Mouse (Mus musculus): ENCODE results near the gene Tdrd9.
A peak's percentile ranks its signal among the peaks of the same experiment; 100 is the strongest.

The Tdrd9 gene

GRCm38 (mm10) chr12:111958101-111958865 lies 13.1 kb upstream of the Tdrd9 start:
- no peak for DNase-seq (ENCODE audit: extremely low read depth, low read depth)

GRCm38 (mm10) chr12:111963339-111963738 lies 8.0 kb upstream of the Tdrd9 start:
- DNase-seq (ENCODE audit: extremely low read depth, low read depth) = no peak

- peak; percentile 80 for DNase-seq (ENCODE audit: extremely low read depth, low read depth)
Observed at GRCm38 (mm10) chr12:111966683-111967173, 4.6 kb upstream of the Tdrd9 start, which contains the start of gene Atp5mpl. Gene Atp5mpl (minus strand): TSS chr12:111966977.

- no peak for DNase-seq (ENCODE audit: extremely low read depth, low read depth)
Observed at GRCm38 (mm10) chr12:111970085-111970484, 1.3 kb upstream of the Tdrd9 start.

GRCm38 (mm10) chr12:111972504-111972903 lies 1.1 kb downstream of the Tdrd9 start:
- DNase-seq (ENCODE audit: extremely low read depth, low read depth) = no peak

- DNase-seq (ENCODE audit: extremely low read depth, low read depth) = no peak
Observed at GRCm38 (mm10) chr12:111974578-111974977, 3.2 kb downstream of the Tdrd9 start.

- no peak for DNase-seq (ENCODE audit: extremely low read depth, low read depth)
Observed at GRCm38 (mm10) chr12:111977138-111977537, 5.8 kb downstream of the Tdrd9 start.

GRCm38 (mm10) chr12:111978274-111978673 lies 6.9 kb downstream of the Tdrd9 start:
- no peak for DNase-seq (ENCODE audit: extremely low read depth, low read depth)

GRCm38 (mm10) chr12:111980887-111981367 lies 9.6 kb downstream of the Tdrd9 start, which contains the start of gene Rd3l:
Gene Rd3l (minus strand): TSS chr12:111981317.
- no peak for DNase-seq (ENCODE audit: extremely low read depth, low read depth)

- DNase-seq (ENCODE audit: extremely low read depth, low read depth) = no peak
Observed at GRCm38 (mm10) chr12:111981831-111982230, 10.5 kb downstream of the Tdrd9 start.

- DNase-seq (ENCODE audit: extremely low read depth, low read depth) = no peak
Observed at GRCm38 (mm10) chr12:111983165-111983564, 11.8 kb downstream of the Tdrd9 start.

- no peak for DNase-seq (ENCODE audit: extremely low read depth, low read depth)
Observed at GRCm38 (mm10) chr12:111986756-111987155, 15.4 kb downstream of the Tdrd9 start.

GRCm38 (mm10) chr12:111992626-111993025 lies 21.3 kb downstream of the Tdrd9 start:
- no peak for DNase-seq (ENCODE audit: extremely low read depth, low read depth)

- DNase-seq (ENCODE audit: extremely low read depth, low read depth) = no peak
Observed at GRCm38 (mm10) chr12:111995161-111995560, 23.8 kb downstream of the Tdrd9 start.

GRCm38 (mm10) chr12:111999735-112000134 lies 28.4 kb downstream of the Tdrd9 start:
- DNase-seq (ENCODE audit: extremely low read depth, low read depth) = no peak

- DNase-seq (ENCODE audit: extremely low read depth, low read depth) = no peak
Observed at GRCm38 (mm10) chr12:112001223-112001622, 29.9 kb downstream of the Tdrd9 start.

GRCm38 (mm10) chr12:112012511-112013270 lies 41.3 kb downstream of the Tdrd9 start:
- no peak for DNase-seq (ENCODE audit: extremely low read depth, low read depth)

- no peak for DNase-seq (ENCODE audit: extremely low read depth, low read depth)
Observed at GRCm38 (mm10) chr12:112013271-112013801, 42.0 kb downstream of the Tdrd9 start.

- no peak for DNase-seq (ENCODE audit: extremely low read depth, low read depth)
Observed at GRCm38 (mm10) chr12:112016346-112016745, 45.0 kb downstream of the Tdrd9 start.

- no peak for DNase-seq (ENCODE audit: extremely low read depth, low read depth)
Observed at GRCm38 (mm10) chr12:112023306-112023705, 51.9 kb downstream of the Tdrd9 start.

GRCm38 (mm10) chr12:112024581-112025310 lies 53.4 kb downstream of the Tdrd9 start:
- DNase-seq (ENCODE audit: extremely low read depth, low read depth) = no peak

Data from MEL-GATA-1-ER (cell line).